Mouse (Mus musculus) spleen, adult 2 months (tissue): ENCODE measurements around the gene Rnase12. TPM values are rescaled to one million over a fixed set of nuclear protein-coding genes. Genes with fewer than 3 reads are reported as not detected.
"Not testable (repeated sequence)": the region's sequence is repeated elsewhere in the genome, so short reads cannot be mapped to it uniquely, and the experiment has no call there.

Experiments used
- DNase-seq, 2 experiments: peaks; one replicate each; pipeline versions ENCODE4 v3.0.0 to v3.0.0-alpha.2; 2012 to 2021; ENCODE audit warnings: low spot score in 2 of 2, low read depth in 1 of 2
- H3K27ac ChIP-seq: fragments of 200-500 bp; 2 replicates; pipeline ENCODE4 v1.5.1; 2012; ENCODE audit warnings: low read length, inconsistent platforms; ENCODE audit not compliant: insufficient read depth
- H3K27me3 ChIP-seq: fragments of 200-500 bp; 2 replicates; pipeline ENCODE4 v1.6.1; 2012; ENCODE audit warnings: mild to moderate bottlenecking, moderate library complexity, low read length, inconsistent platforms; ENCODE audit not compliant: control insufficient read depth, insufficient read depth
- H3K36me3 ChIP-seq: fragments of 200-500 bp; 2 replicates; pipeline ENCODE4 v1.6.1; 2012; ENCODE audit warnings: mild to moderate bottlenecking, low read length, inconsistent platforms; ENCODE audit not compliant: control insufficient read depth, insufficient read depth
- H3K4me1 ChIP-seq: fragments of 200-500 bp; 2 replicates; pipeline ENCODE4 v1.6.1; 2011; ENCODE audit warnings: inconsistent platforms; ENCODE audit not compliant: control insufficient read depth, insufficient read depth, insufficient read length
- H3K4me3 ChIP-seq: fragments of 200-500 bp; 2 replicates; pipeline ENCODE4 v1.5.1; 2011; ENCODE audit warnings: mild to moderate bottlenecking, inconsistent platforms; ENCODE audit not compliant: insufficient read depth, insufficient read length; ENCODE audit errors: extremely low read depth
- CTCF ChIP-seq: fragments of 200-500 bp; IDR thresholded peaks from 2 replicates; pipeline ENCODE4 v1.5.1; 2011; ENCODE audit warnings: mild to moderate bottlenecking, inconsistent platforms; ENCODE audit not compliant: insufficient read depth, insufficient read length, insufficient replicate concordance; ENCODE audit errors: extremely low read depth
- POLR2A ChIP-seq: fragments of 200-500 bp; IDR thresholded peaks from 2 replicates; pipeline ENCODE4 v1.6.1; 2011; ENCODE audit warnings: low read depth, low read length, inconsistent platforms
- WGBS: fragments of 180-500 bp; shearing (Covaris S2); methylation state at CpG from one replicate; pipeline ENCODE4 v1.1.7; 2018; 5-methylcytosine and 5-hydroxymethylcytosine counted together
- polyA plus RNA-seq: library from polyadenylated mRNA; depleted of rRNA; stranded (reverse); fragments of >200 nt; gene quantifications from 2 replicates; pipeline ENCODE4 v1.2.3, GENCODE M21; 2012; rRNA removed

Rnase12 gene
- 0.68 and 1.1 TPM in 2 replicates for polyA plus RNA-seq

- peak within 1 kb of the TSS; percentile 40; the same call in 1 of the 2 replicates for H3K4me3 ChIP-seq
- H3K27ac ChIP-seq = no peak within 1 kb of the TSS
- DNase-seq = peak in 1 of 2 experiments; percentile 22
- TF ChIP-seq CTCF = no peak
- no peak for TF ChIP-seq POLR2A
- H3K36me3 ChIP-seq = no peaks in the 10 kb centered on the region
- H3K4me1 ChIP-seq = peaks cover 3% of the 10 kb centered on the region; the same call in 1 of the 2 replicates
- H3K27me3 ChIP-seq = no peaks in the 10 kb centered on the region
- WGBS = 11% methylated on average over 9 of the region's 9 CpGs
Observed at GRCm38 (mm10) chr14:51057401-51057831, at the start of gene Rnase12. Gene Rnase12, minus strand, starts transcription at chr14:51057661.

DNA sequence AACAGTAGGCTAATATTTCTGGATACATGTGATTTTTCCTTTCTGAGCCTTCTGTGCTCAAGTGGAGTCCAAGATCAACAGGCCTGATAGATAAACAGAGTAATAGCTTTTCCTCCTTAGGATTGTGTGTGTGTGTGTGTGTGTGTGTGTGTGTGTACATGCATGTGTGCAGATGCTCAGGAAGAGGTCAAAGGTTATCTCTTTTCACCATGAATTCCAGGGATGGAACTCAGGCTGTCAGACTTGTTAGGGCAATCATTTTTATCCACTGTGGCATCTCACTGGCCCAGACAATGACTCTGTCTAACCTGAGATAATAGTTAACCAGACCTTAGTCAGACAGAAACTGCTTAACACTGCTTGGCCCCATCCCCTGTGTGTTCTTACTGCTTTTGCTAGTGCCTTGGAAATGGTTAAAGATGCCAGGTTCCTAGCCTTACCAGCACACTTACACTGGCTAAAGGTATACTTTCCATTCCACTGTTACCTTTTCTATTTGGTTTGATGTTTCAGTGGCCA, 49.0 kb upstream of the Rnase12 start:
- no peak for DNase-seq
- Histone ChIP-seq H3K27me3 (no peaks in the 10 kb centered on the region), H3K27ac (no peak overlapping the region), H3K36me3 (no peaks in the 10 kb centered on the region), H3K4me3 (no peak overlapping the region), H3K4me1 (no peaks in the 10 kb centered on the region; the same call in 1 of the 2 replicates)
- TF ChIP-seq CTCF (no peak), POLR2A (no peak)

DNA sequence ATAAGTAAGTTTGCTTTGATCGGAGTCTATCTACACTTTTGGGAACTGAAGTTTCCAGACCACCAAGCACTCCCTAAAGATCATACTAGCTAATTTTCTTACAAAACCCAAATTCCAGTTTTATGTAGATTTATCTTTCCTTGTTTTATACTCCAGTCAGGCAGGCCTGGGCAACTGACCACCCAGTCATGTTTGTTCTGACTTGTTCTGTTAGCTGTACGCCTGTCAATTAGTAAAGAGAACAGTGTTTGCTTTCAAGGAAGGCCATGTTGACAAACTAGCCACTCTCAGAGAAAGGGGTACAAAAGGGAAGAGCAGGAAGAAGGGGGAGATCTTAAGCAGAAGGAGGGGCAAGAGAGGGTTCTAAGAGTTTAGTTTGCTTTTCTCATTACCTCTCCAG, 46.9 kb upstream of the Rnase12 start:
- no peak overlapping the region for H3K27ac ChIP-seq
- TF ChIP-seq POLR2A (no peak), CTCF (no peak)
- no peak overlapping the region for H3K4me3 ChIP-seq
- H3K36me3 ChIP-seq = no peaks in the 10 kb centered on the region
- no peak for DNase-seq
- H3K4me1 ChIP-seq = no peaks in the 10 kb centered on the region; the same call in 1 of the 2 replicates
- 88% methylated on average over 2 of the region's 2 CpGs for WGBS
- no peaks in the 10 kb centered on the region for H3K27me3 ChIP-seq

GRCm38 (mm10) chr14:51103217-51103616, 45.8 kb upstream of the Rnase12 start:
- 90% methylated on average over 3 of the region's 3 CpGs for WGBS
- H3K36me3 ChIP-seq = no peaks in the 10 kb centered on the region
- no peak overlapping the region for H3K27ac ChIP-seq
- peak in 1 of 2 experiments; percentile 76 for DNase-seq
- no peak overlapping the region for H3K4me3 ChIP-seq
- TF ChIP-seq POLR2A = no peak
- peak; percentile 83; the same call in 1 of the 2 replicates for TF ChIP-seq CTCF
- H3K27me3 ChIP-seq = no peaks in the 10 kb centered on the region
- no peaks in the 10 kb centered on the region; the same call in 1 of the 2 replicates for H3K4me1 ChIP-seq

- H3K4me3 ChIP-seq = no peak overlapping the region
- no peak overlapping the region for H3K27ac ChIP-seq
- H3K36me3 ChIP-seq = no peaks in the 10 kb centered on the region
- H3K4me1 ChIP-seq = no peaks in the 10 kb centered on the region; the same call in 1 of the 2 replicates
- no peaks in the 10 kb centered on the region for H3K27me3 ChIP-seq
- no peak for DNase-seq
- WGBS = 89% methylated on average over 9 of the region's 9 CpGs
- TF ChIP-seq POLR2A = no peak
- TF ChIP-seq CTCF = no peak
Observed at GRCm38 (mm10) chr14:51101284-51101683, 43.8 kb upstream of the Rnase12 start.

- WGBS = 95% methylated on average over 11 of the region's 11 CpGs
- Histone ChIP-seq H3K36me3 (no peaks in the 10 kb centered on the region), H3K4me3 (no peak overlapping the region), H3K4me1 (no peaks in the 10 kb centered on the region; the same call in 1 of the 2 replicates), H3K27me3 (no peaks in the 10 kb centered on the region), H3K27ac (no peak overlapping the region)
- no peak for TF ChIP-seq CTCF
- TF ChIP-seq POLR2A = no peak
- no peak for DNase-seq
Observed at GRCm38 (mm10) chr14:51098921-51099320, 41.5 kb upstream of the Rnase12 start.

DNA sequence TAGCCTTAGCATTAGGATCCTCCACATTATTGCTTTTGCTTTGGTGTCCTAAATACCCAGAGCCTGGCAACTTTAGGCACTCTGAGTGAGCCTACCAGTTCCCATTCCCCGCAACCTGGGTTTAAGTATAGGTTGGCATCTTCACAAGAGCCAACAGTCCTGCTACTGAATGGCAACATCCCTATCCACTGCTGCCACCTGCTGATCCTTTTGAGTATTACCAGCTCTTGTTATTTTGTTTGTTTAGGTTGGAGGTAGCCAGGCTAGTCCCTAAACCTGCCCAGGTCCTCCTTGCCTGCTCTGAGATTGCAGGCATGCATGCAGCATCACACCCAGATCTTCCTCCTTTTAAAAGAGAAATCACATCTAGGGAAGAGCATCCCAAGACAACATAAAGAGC, 40.8 kb upstream of the Rnase12 start:
- not testable (repeated sequence) for H3K4me3 ChIP-seq

More for the DNA sequence above, 40.8 kb upstream of the Rnase12 start:
- H3K27me3 ChIP-seq, H3K27ac ChIP-seq, H3K36me3 ChIP-seq, H3K4me1 ChIP-seq: not testable (repeated sequence)
- peak; percentile 30; the same call in 1 of the 2 replicates for TF ChIP-seq CTCF
- DNase-seq = peak in 1 of 2 experiments; percentile 66
- 33% methylated on average over 1 of the region's 1 CpGs for WGBS
